Mouse (Mus musculus) testis, adult 2 months (tissue): Measurements from ENCODE around the gene H2-Ab1.

Experiments
- CTCF ChIP-seq: fragments of 200-500 bp; IDR thresholded peaks from 2 replicates; pipeline ENCODE4 v1.5.1; 2012; ENCODE audit warnings: low read depth, mild to moderate bottlenecking, inconsistent platforms, low read length, moderate library complexity; ENCODE audit not compliant: control insufficient read depth, insufficient read depth, insufficient replicate concordance
- POLR2A ChIP-seq: fragments of 200-500 bp; IDR thresholded peaks from 2 replicates; pipeline ENCODE4 v1.6.1; 2012; ENCODE audit warnings: low read depth, mild to moderate bottlenecking, inconsistent platforms, low read length, moderate library complexity; ENCODE audit not compliant: control insufficient read depth

GRCm38 (mm10) chr17:34249361-34249760, 8.1 kb upstream of the H2-Ab1 start:
- TF ChIP-seq CTCF, result no peak
- TF ChIP-seq POLR2A, result no peak
